Comparison of ENCODE assay signal across 24 mouse cellular contexts in genomic region chr10:40102986-40103385, GRCm38 (mm10). TPM values are rescaled to one million over a fixed set of nuclear protein-coding genes. Genes with fewer than 3 reads are reported as not detected.
DNase-seq lines count a peak whose midpoint lies in the region; ATAC-seq and TF ChIP-seq lines count a peak whose summit lies in the region.
"Had no signal": no experiment of that assay in that cellular context is flagged by ENCODE, and none has a peak within 500 bp of the region (broad histone marks: within the 10 kb centered on the region; RNA-seq: fewer than 3 reads in every experiment).

No protein-coding gene starts in this region.

- TF ChIP-seq POLR2A in brain, embryonic 14.5 days (IDR thresholded peaks at IDR 0.05; ENCODE audit: borderline replicate concordance, extremely low read depth, insufficient read depth, insufficient read length, poor library complexity, severe bottlenecking), result no peak

- no peak overlapping the region for H3K4me3 ChIP-seq in liver, embryonic 13.5 days (replicated peaks)
- H3K4me3 ChIP-seq in liver, postnatal 0 days (ENCODE audit: low read depth, low read length), result no peak overlapping the region
- no peak overlapping the region for H3K4me3 ChIP-seq in limb, embryonic 10.5 days
- no peak overlapping the region for H3K4me3 ChIP-seq in midbrain, postnatal 0 days (ENCODE audit: low read depth, low read length)
- H3K4me3 ChIP-seq: forebrain, embryonic 13.5 days; hindbrain, embryonic 13.5 days; liver, embryonic 15.5 days; midbrain, embryonic 13.5 days; neural tube, embryonic 15.5 days had no signal

- peaks cover 12% of the 10 kb centered on the region; the same call in 1 of the 2 replicates for H3K36me3 ChIP-seq in liver, embryonic 13.5 days
- H3K36me3 ChIP-seq in liver, postnatal 0 days (replicated peaks; ENCODE audit: insufficient read depth, low read length), result no peaks in the 10 kb centered on the region
- H3K36me3 ChIP-seq in limb, embryonic 10.5 days, result no peaks in the 10 kb centered on the region
- H3K36me3 ChIP-seq in midbrain, postnatal 0 days (ENCODE audit: insufficient read depth, low read length), result no peaks in the 10 kb centered on the region
- H3K36me3 ChIP-seq: hindbrain, embryonic 13.5 days; midbrain, embryonic 13.5 days; neural tube, embryonic 15.5 days had no signal

- TF ChIP-seq EP300 in liver, postnatal 0 days (IDR thresholded peaks at IDR 0.05; ENCODE audit: low read depth), result no peak

- no peaks in the 10 kb centered on the region for H3K27me3 ChIP-seq in liver, embryonic 13.5 days
- H3K27me3 ChIP-seq in liver, postnatal 0 days (ENCODE audit: insufficient read depth, low read length), result no peaks in the 10 kb centered on the region
- no peaks in the 10 kb centered on the region for H3K27me3 ChIP-seq in limb, embryonic 10.5 days (ENCODE audit: low read depth, poor library complexity, severe bottlenecking)
- H3K27me3 ChIP-seq in midbrain, postnatal 0 days (ENCODE audit: insufficient read depth, low read length), result no peaks in the 10 kb centered on the region
- H3K27me3 ChIP-seq: forebrain, embryonic 13.5 days; hindbrain, embryonic 13.5 days; liver, embryonic 15.5 days; midbrain, embryonic 13.5 days; neural tube, embryonic 15.5 days had no signal

- H3K4me1 ChIP-seq in liver, embryonic 13.5 days (replicated peaks), result peaks cover 58% of the 10 kb centered on the region
- H3K4me1 ChIP-seq in liver, postnatal 0 days (ENCODE audit: insufficient read depth), result peaks cover 16% of the 10 kb centered on the region
- peaks cover 4% of the 10 kb centered on the region; the same call in 1 of the 2 replicates for H3K4me1 ChIP-seq in limb, embryonic 10.5 days
- no peaks in the 10 kb centered on the region for H3K4me1 ChIP-seq in midbrain, postnatal 0 days (ENCODE audit: insufficient read depth, low read length)
- H3K4me1 ChIP-seq: forebrain, embryonic 13.5 days; midbrain, embryonic 13.5 days had no signal

- TF ChIP-seq CTCF in liver, postnatal 0 days (IDR thresholded peaks at IDR 0.05; ENCODE audit: low read depth), result no peak
- no peak for TF ChIP-seq CTCF in brain, embryonic 14.5 days (IDR thresholded peaks at IDR 0.05; ENCODE audit: borderline replicate concordance, extremely low read depth, insufficient read depth, insufficient read length)
- no peak for TF ChIP-seq CTCF in midbrain, postnatal 0 days (IDR thresholded peaks at IDR 0.05)

- H3K9me3 ChIP-seq in liver, embryonic 13.5 days (replicated peaks), result no peaks in the 10 kb centered on the region
- no peaks in the 10 kb centered on the region for H3K9me3 ChIP-seq in liver, postnatal 0 days (ENCODE audit: low read length)
- H3K9me3 ChIP-seq in limb, embryonic 10.5 days (replicated peaks), result no peaks in the 10 kb centered on the region
- H3K9me3 ChIP-seq in midbrain, postnatal 0 days (ENCODE audit: low read length), result no peaks in the 10 kb centered on the region
- H3K9me3 ChIP-seq: forebrain, embryonic 13.5 days; hindbrain, embryonic 13.5 days; liver, embryonic 15.5 days; midbrain, embryonic 13.5 days; neural tube, embryonic 15.5 days had no signal

- H3K27ac ChIP-seq in liver, embryonic 13.5 days, result 0 out of 2 replicates have a peak overlapping the region, but pooled peaks have one; percentile 16
- H3K27ac ChIP-seq in liver, postnatal 0 days (ENCODE audit: low read depth), result no peak overlapping the region
- no peak overlapping the region for H3K27ac ChIP-seq in limb, embryonic 10.5 days
- H3K27ac ChIP-seq in midbrain, postnatal 0 days (ENCODE audit: low read depth, low read length), result no peak overlapping the region; the same call in 1 of the 2 replicates
- H3K27ac ChIP-seq: forebrain, embryonic 13.5 days; hindbrain, embryonic 13.5 days; liver, embryonic 15.5 days; midbrain, embryonic 13.5 days; neural tube, embryonic 15.5 days had no signal

- peak; percentile 49; the same call in 1 of the 2 replicates for ATAC-seq in liver, embryonic 13.5 days (ENCODE audit: low read depth)
- no peak for ATAC-seq in liver, postnatal 0 days
- no peak for ATAC-seq in midbrain, postnatal 0 days (ENCODE audit: low FRiP score)
- ATAC-seq: forebrain, embryonic 13.5 days; midbrain, embryonic 13.5 days had no signal

- DNase-seq in cerebellum, postnatal 25 days, result peak; percentile 21 to 38
- no peak for DNase-seq in cerebellum, postnatal 36 days
- DNase-seq in liver, embryonic 13.5 days, result peak; percentile 25
- DNase-seq in liver, postnatal 0 days, result no peak
- peak; percentile 30 for DNase-seq in brain, embryonic 14.5 days (ENCODE audit: low read depth)
- peak; percentile 25 for DNase-seq in limb, embryonic 10.5 days (ENCODE audit: low spot score)
- DNase-seq in lung, postnatal 14 days, result no peak
- no peak for DNase-seq in midbrain, postnatal 0 days (ENCODE audit: low spot score)
- DNase-seq: B cell, adult 2 months; gastrocnemius, postnatal 25 days; heart, adult 18-20 months; heart, postnatal 4 days; kidney, postnatal 14 days; layer of hippocampus, adult 9-11 months; lung, postnatal 4 days; retina, postnatal 1 day; right cerebral cortex, postnatal 14 days; thymus, postnatal 14 days had no signal

- H3K9ac ChIP-seq in liver, embryonic 13.5 days, result no peak overlapping the region
- no peak overlapping the region for H3K9ac ChIP-seq in liver, postnatal 0 days (replicated peaks)
- no peak overlapping the region for H3K9ac ChIP-seq in midbrain, postnatal 0 days (replicated peaks; ENCODE audit: low read length, poor library complexity, severe bottlenecking)
- H3K9ac ChIP-seq: forebrain, embryonic 13.5 days; hindbrain, embryonic 13.5 days; liver, embryonic 15.5 days; midbrain, embryonic 13.5 days; neural tube, embryonic 15.5 days had no signal

- WGBS in liver, embryonic 13.5 days (ENCODE audit: insufficient replicate concordance), result 49% methylated on average over 8 of the region's 8 CpGs
- WGBS in liver, postnatal 0 days (ENCODE audit: insufficient replicate concordance), result 59% methylated on average over 8 of the region's 8 CpGs
- 70% methylated on average over 8 of the region's 8 CpGs for WGBS in limb, embryonic 10.5 days
- 65% methylated on average over 8 of the region's 8 CpGs for WGBS in midbrain, postnatal 0 days

- no peak overlapping the region for H3K4me2 ChIP-seq in liver, embryonic 13.5 days
- no peak overlapping the region for H3K4me2 ChIP-seq in liver, postnatal 0 days (ENCODE audit: low read depth, low read length)
- no peak overlapping the region for H3K4me2 ChIP-seq in midbrain, postnatal 0 days (ENCODE audit: low read depth, low read length, poor library complexity, severe bottlenecking)
- H3K4me2 ChIP-seq: forebrain, embryonic 13.5 days; heart, embryonic 11.5 days; hindbrain, embryonic 13.5 days; liver, embryonic 15.5 days; midbrain, embryonic 13.5 days; neural tube, embryonic 15.5 days had no signal

RNA-seq across cellular contexts. Expression of gene Slc16a10, which starts 39.1 kb away (rescaled TPM):
- polyA plus RNA-seq in liver, embryonic 13.5 days (2015; fragmentation: Nextera tagmentation; extraction: Ambion mirVana), result 75.1 and 80.8 TPM in 2 replicates
- polyA plus RNA-seq in liver, postnatal 0 days (2015; fragmentation: Nextera tagmentation; extraction: Ambion mirVana), result 20.2 and 22.1 TPM in 2 replicates
- 3.0 and 7.5 TPM in 2 replicates for polyA plus RNA-seq in brain, embryonic 14.5 days (2012; rRNA removed)
- 10.4 and 12.6 TPM in 2 replicates for polyA plus RNA-seq in limb, embryonic 10.5 days (2016; fragmentation: Nextera tagmentation; extraction: Ambion mirVana)
- 2.1 and 2.2 TPM in 2 replicates for total RNA-seq in midbrain, postnatal 0 days (2014; rRNA removed)
- 2.0 and 2.2 TPM in 2 replicates for polyA plus RNA-seq in midbrain, postnatal 0 days (2015; fragmentation: Nextera tagmentation; extraction: Ambion mirVana)

Comparison
In these comparisons a context has a peak if more than half of its experiments do, and no peak if none do; other contexts are left out.
1. DNase-seq: peak in cerebellum, postnatal 25 days (2 of 2), liver, embryonic 13.5 days (single experiment), brain, embryonic 14.5 days (single experiment) and limb, embryonic 10.5 days (single experiment); none in cerebellum, postnatal 36 days (0 of 2), liver, postnatal 0 days (single experiment), lung, postnatal 14 days (single experiment) and midbrain, postnatal 0 days (single experiment).